Comparison of ENCODE assay signal across 20 mouse cellular contexts in the genomic region with DNA sequence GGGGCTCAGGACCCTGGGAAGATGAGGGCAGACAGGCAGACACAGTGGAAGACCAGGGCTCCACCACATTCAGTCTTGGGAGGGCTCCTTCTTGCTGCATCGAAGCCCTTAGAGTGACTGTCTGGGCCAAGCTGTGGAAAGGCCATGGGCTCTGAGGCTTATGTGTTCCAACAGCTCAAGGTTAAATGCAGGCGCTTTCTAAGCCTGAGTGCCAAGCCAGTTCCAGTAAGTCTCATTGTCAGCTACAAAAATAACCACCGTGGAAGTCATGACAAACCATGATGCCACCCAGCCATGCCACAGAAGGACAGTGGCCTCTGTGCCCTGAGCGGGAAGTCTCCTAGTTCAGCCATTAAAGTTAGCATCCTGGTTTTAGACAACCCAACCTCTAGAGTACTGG. TPM values are rescaled to one million over a fixed set of nuclear protein-coding genes. Genes with fewer than 3 reads are reported as not detected.
DNase-seq lines count a peak whose midpoint lies in the region; ATAC-seq and TF ChIP-seq lines count a peak whose summit lies in the region.
"Had no signal": no experiment of that assay in that cellular context is flagged by ENCODE, and none has a peak within 500 bp of the region (broad histone marks: within the 10 kb centered on the region; RNA-seq: fewer than 3 reads in every experiment).

No protein-coding gene starts in this region.

- no peaks in the 10 kb centered on the region for H3K9me3 ChIP-seq in heart, embryonic 11.5 days (replicated peaks; ENCODE audit: control insufficient read depth, low read length)
- H3K9me3 ChIP-seq in heart, embryonic 12.5 days (replicated peaks) = no peaks in the 10 kb centered on the region
- H3K9me3 ChIP-seq in ES-E14 (ENCODE audit: control insufficient read depth, insufficient read depth, low read depth, low read length) = no peaks in the 10 kb centered on the region
- H3K9me3 ChIP-seq in hindbrain, embryonic 12.5 days (replicated peaks) = no peaks in the 10 kb centered on the region
- H3K9me3 ChIP-seq: embryonic facial prominence, embryonic 15.5 days; forebrain, embryonic 10.5 days; intestine, embryonic 15.5 days; limb, embryonic 10.5 days had no signal

- H3K9ac ChIP-seq in heart, embryonic 11.5 days (ENCODE audit: low read depth, low read length) = no peak overlapping the region
- H3K9ac ChIP-seq in heart, embryonic 12.5 days = no peak overlapping the region
- peak overlapping the region; percentile 12; the same call in 1 of the 2 replicates for H3K9ac ChIP-seq in ES-E14 (ENCODE audit: insufficient read depth, low read depth, low read length, poor library complexity, severe bottlenecking)
- H3K9ac ChIP-seq in hindbrain, embryonic 12.5 days = no peak overlapping the region
- H3K9ac ChIP-seq: embryonic facial prominence, embryonic 15.5 days; hindbrain, embryonic 14.5 days; intestine, embryonic 15.5 days; liver, postnatal 0 days had no signal

- H3K4me3 ChIP-seq in heart, embryonic 11.5 days (ENCODE audit: low read depth, low read length) = no peak overlapping the region
- no peak overlapping the region for H3K4me3 ChIP-seq in heart, embryonic 12.5 days
- no peak overlapping the region for H3K4me3 ChIP-seq in ES-E14 (ENCODE audit: insufficient read depth in 1 of 2, low read depth in 1 of 2, low read length in 2 of 2, poor library complexity in 1 of 2, severe bottlenecking in 1 of 2)
- no peak overlapping the region for H3K4me3 ChIP-seq in hindbrain, embryonic 12.5 days
- H3K4me3 ChIP-seq: embryonic facial prominence, embryonic 15.5 days; forebrain, embryonic 10.5 days; intestine, embryonic 15.5 days; limb, embryonic 10.5 days had no signal

- 80% methylated on average over 4 of the region's 4 CpGs for WGBS in heart, embryonic 11.5 days (ENCODE audit: insufficient replicate concordance)
- 74% methylated on average over 4 of the region's 4 CpGs for WGBS in heart, embryonic 12.5 days
- 89% methylated on average over 4 of the region's 4 CpGs for WGBS in hindbrain, embryonic 12.5 days

- no peaks in the 10 kb centered on the region for H3K27me3 ChIP-seq in heart, embryonic 11.5 days (ENCODE audit: control insufficient read depth, insufficient read depth, low read length)
- H3K27me3 ChIP-seq in heart, embryonic 12.5 days (replicated peaks) = no peaks in the 10 kb centered on the region
- no peaks in the 10 kb centered on the region for H3K27me3 ChIP-seq in hindbrain, embryonic 12.5 days
- H3K27me3 ChIP-seq: embryonic facial prominence, embryonic 15.5 days; intestine, embryonic 15.5 days had no signal

- no peaks in the 10 kb centered on the region; the same call in 1 of the 2 replicates for H3K36me3 ChIP-seq in heart, embryonic 11.5 days (ENCODE audit: control insufficient read depth, insufficient read depth, low read length)
- H3K36me3 ChIP-seq in heart, embryonic 12.5 days = peaks cover 12% of the 10 kb centered on the region
- no peaks in the 10 kb centered on the region for H3K36me3 ChIP-seq in ES-E14 (ENCODE audit: control insufficient read depth, insufficient read depth, low read length, poor library complexity, severe bottlenecking)
- H3K36me3 ChIP-seq in hindbrain, embryonic 12.5 days = peaks cover 17% of the 10 kb centered on the region
- H3K36me3 ChIP-seq: intestine, embryonic 15.5 days had no signal

- in situ Hi-C loops in ES-E14 (cut with MboI; ENCODE audit: low sequenced_read_pairs in 2 of 2, unreplicated experiment in 2 of 2) = no loop called here

- DNase-seq in ES-E14 (ENCODE audit: low read depth, low spot score) = no peak
- peak; percentile 61 for DNase-seq in adrenal gland, postnatal 14 days
- DNase-seq in induced T-regulatory cell, adult 2 months (ENCODE audit: low read depth) = peak; percentile 50
- DNase-seq in c-Kit-positive CD71-positive TER-119-positive erythroid progenitor cells, embryonic 14.5 days (ENCODE audit: low spot score) = no peak
- DNase-seq: cerebellum, adult 18-20 months; cerebellum, postnatal 36 days; kidney, adult 9 months; kidney, postnatal 25 days; liver, postnatal 0 days; lung, postnatal 14 days had no signal

- no peak for ATAC-seq in heart, embryonic 11.5 days (replicated peaks; ENCODE audit: insufficient number of reproducible peaks, low FRiP score, low TSS enrichment)
- ATAC-seq in heart, embryonic 12.5 days (ENCODE audit: insufficient number of reproducible peaks, low FRiP score) = no peak
- no peak for ATAC-seq in hindbrain, embryonic 12.5 days (ENCODE audit: low FRiP score)
- ATAC-seq: intestine, embryonic 15.5 days; liver, postnatal 0 days had no signal

- H3K27ac ChIP-seq in heart, embryonic 11.5 days (ENCODE audit: low read depth, low read length) = peak overlapping the region; percentile 10; the same call in 1 of the 2 replicates
- H3K27ac ChIP-seq in heart, embryonic 12.5 days (ENCODE audit: poor library complexity, severe bottlenecking) = no peak overlapping the region
- H3K27ac ChIP-seq in ES-E14 (ENCODE audit: insufficient read depth, low read depth, low read length, poor library complexity, severe bottlenecking) = no peak overlapping the region
- no peak overlapping the region for H3K27ac ChIP-seq in hindbrain, embryonic 12.5 days
- H3K27ac ChIP-seq: embryonic facial prominence, embryonic 15.5 days; forebrain, embryonic 10.5 days; hindbrain, embryonic 14.5 days; intestine, embryonic 15.5 days; limb, embryonic 10.5 days; stomach, postnatal 0 days had no signal

- no peaks in the 10 kb centered on the region for H3K4me1 ChIP-seq in heart, embryonic 11.5 days (ENCODE audit: control insufficient read depth, insufficient read depth, low read length)
- H3K4me1 ChIP-seq in heart, embryonic 12.5 days (replicated peaks) = 0 out of 2 replicates have a peak, but pooled peaks cover 4% of the 10 kb centered on the region
- peaks cover 23 to 51% of the 10 kb centered on the region in 2 experiments for H3K4me1 ChIP-seq in ES-E14 (ENCODE audit: control insufficient read depth in 2 of 2, insufficient read depth in 2 of 2, low read length in 2 of 2, poor library complexity in 1 of 2)
- no peaks in the 10 kb centered on the region for H3K4me1 ChIP-seq in hindbrain, embryonic 12.5 days
- H3K4me1 ChIP-seq: embryonic facial prominence, embryonic 15.5 days; intestine, embryonic 15.5 days had no signal

- no peak overlapping the region for H3K4me2 ChIP-seq in heart, embryonic 11.5 days
- H3K4me2 ChIP-seq in heart, embryonic 12.5 days = no peak overlapping the region
- no peak overlapping the region for H3K4me2 ChIP-seq in hindbrain, embryonic 12.5 days (replicated peaks)
- H3K4me2 ChIP-seq: embryonic facial prominence, embryonic 15.5 days; hindbrain, embryonic 14.5 days; intestine, embryonic 15.5 days had no signal

TF ChIP-seq in ES-E14, 5 proteins besides CTCF, POLR2A, EP300 and RAD21:
- TF ChIP-seq ZNF384 (IDR thresholded peaks at IDR 0.05; ENCODE audit: low read depth, low read length) (no peak), CHD2 (IDR thresholded peaks at IDR 0.05; ENCODE audit: low read depth, low read length) (no peak), ZC3H11A (IDR thresholded peaks at IDR 0.05; ENCODE audit: borderline replicate concordance, low read depth, low read length) (no peak), HCFC1 (IDR thresholded peaks at IDR 0.05; ENCODE audit: borderline replicate concordance, insufficient read depth, low read length) (no peak), MAFK (IDR thresholded peaks at IDR 0.05; ENCODE audit: insufficient read depth, low read depth, low read length) (no peak)

RNA-seq across cellular contexts. Expression of a gene that starts 12.8 kb away (rescaled TPM):
- 16.7 and 17.7 TPM in 2 replicates for polyA plus RNA-seq in heart, embryonic 11.5 days (2014; fragmentation: Nextera tagmentation; extraction: Ambion mirVana)
- polyA plus RNA-seq in heart, embryonic 12.5 days (2016; fragmentation: Nextera tagmentation; extraction: Ambion mirVana) = 28.1 and 31.6 TPM in 2 replicates
- 55.0 and 58.5 TPM in 2 replicates for total RNA-seq in ES-E14 (2012; rRNA removed)
- 73.8 and 95.6 TPM in 2 replicates for total RNA-seq in adrenal gland, postnatal 14 days (2021)
- 9.4 and 10.3 TPM in 2 replicates for polyA plus RNA-seq in hindbrain, embryonic 12.5 days (2016; fragmentation: Nextera tagmentation; extraction: Ambion mirVana)
- total RNA-seq: MEL had no signal

RNA-seq across cellular contexts. Expression of a gene that starts 26.6 kb away (rescaled TPM):
- 22.5 and 25.2 TPM in 2 replicates for polyA plus RNA-seq in heart, embryonic 11.5 days (2014; fragmentation: Nextera tagmentation; extraction: Ambion mirVana)
- polyA plus RNA-seq in heart, embryonic 12.5 days (2016; fragmentation: Nextera tagmentation; extraction: Ambion mirVana) = 17.1 and 19.9 TPM in 2 replicates
- 13.0 and 21.2 TPM in 2 replicates for total RNA-seq in ES-E14 (2012; rRNA removed)
- 16.0 and 16.8 TPM in 2 replicates for total RNA-seq in adrenal gland, postnatal 14 days (2021)
- polyA plus RNA-seq in hindbrain, embryonic 12.5 days (2016; fragmentation: Nextera tagmentation; extraction: Ambion mirVana) = 19.1 and 21.2 TPM in 2 replicates

Comparison
In these comparisons a context has a peak if more than half of its experiments do, and no peak if none do; other contexts are left out.
1. DNase-seq: peak in adrenal gland, postnatal 14 days (single experiment) and induced T-regulatory cell, adult 2 months (single experiment); none in ES-E14 (single experiment) and c-Kit-positive CD71-positive TER-119-positive erythroid progenitor cells, embryonic 14.5 days (single experiment).